8 mouse cellular contexts compared by ENCODE assay signal in the genomic region with DNA sequence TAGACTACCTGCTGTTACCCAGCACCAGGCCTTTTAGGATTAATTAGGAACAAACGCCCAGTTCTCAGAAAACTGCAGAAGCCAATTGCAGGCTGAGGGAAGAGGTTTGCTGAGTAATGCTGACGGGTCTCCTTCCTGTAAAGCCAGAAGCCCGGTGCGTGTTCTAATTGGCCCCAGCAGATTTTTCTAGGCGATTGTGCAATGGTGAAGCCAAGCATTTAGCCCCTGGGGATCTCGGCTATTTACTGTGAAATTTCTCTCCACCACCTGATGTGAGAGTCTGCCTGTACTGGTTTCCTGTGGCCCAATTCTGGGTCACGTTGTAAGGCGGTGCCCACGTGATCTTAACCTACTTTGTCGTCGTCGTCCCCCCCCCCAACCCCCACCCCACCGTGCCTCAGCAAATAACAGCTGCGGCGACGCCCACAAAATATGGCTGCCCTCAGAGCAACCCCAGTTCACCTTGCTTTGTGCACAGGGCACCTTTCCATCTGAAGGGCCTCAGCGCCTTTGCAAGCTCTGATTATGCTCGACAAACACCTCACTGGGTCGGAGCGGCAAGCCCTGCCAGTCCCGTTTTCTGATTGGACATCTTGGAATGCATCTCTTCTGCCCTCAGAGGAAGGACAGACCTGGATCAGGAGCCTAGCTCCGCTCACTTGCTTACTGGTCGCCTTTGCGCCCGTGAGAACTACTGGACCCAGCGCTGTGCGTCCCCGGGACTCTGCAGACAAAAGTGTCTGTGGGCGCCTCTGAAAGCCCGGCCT. TPM values are rescaled to one million over a fixed set of nuclear protein-coding genes. Genes with fewer than 3 reads are reported as not detected.
DNase-seq lines count a peak whose midpoint lies in the region; ATAC-seq and TF ChIP-seq lines count a peak whose summit lies in the region.

No protein-coding gene starts in this region.

- peak; percentile 88 for DNase-seq in fat pad, adult 2 months (ENCODE audit: extremely low read depth, low read depth, low spot score)
- peak; percentile 89 for DNase-seq in kidney, postnatal 0 days (ENCODE audit: low spot score)
- peak; percentile 81 for DNase-seq in liver, embryonic 11.5 days (ENCODE audit: low spot score)
- DNase-seq in splenic B cell, adult 2 months (ENCODE audit: low read depth, low spot score), result peak; percentile 95

- no peaks in the 10 kb centered on the region for H3K27me3 ChIP-seq in heart, embryonic 13.5 days (replicated peaks)
- H3K27me3 ChIP-seq in kidney, postnatal 0 days (ENCODE audit: insufficient read depth, low read length), result no peaks in the 10 kb centered on the region
- no peaks in the 10 kb centered on the region for H3K27me3 ChIP-seq in liver, embryonic 11.5 days (replicated peaks; ENCODE audit: control insufficient read depth, insufficient read depth, low read length)
- no peaks in the 10 kb centered on the region for H3K27me3 ChIP-seq in myocyte (ENCODE audit: control insufficient read depth, insufficient read depth, insufficient read length)
- H3K27me3 ChIP-seq in splenic B cell, adult 2 months (ENCODE audit: control insufficient read depth, insufficient read depth, low read length, poor library complexity, severe bottlenecking), result no peaks in the 10 kb centered on the region

- no peak for TF ChIP-seq POLR2A in myocyte (IDR thresholded peaks at IDR 0.05; ENCODE audit: insufficient read length, low read depth)

- WGBS in heart, embryonic 13.5 days, result under 1% methylated on average over 30 of the region's 30 CpGs
- WGBS in kidney, postnatal 0 days, result under 1% methylated on average over 30 of the region's 30 CpGs
- under 1% methylated on average over 30 of the region's 30 CpGs for WGBS in liver, embryonic 11.5 days

- peak overlapping the region; percentile 56 for H3K4me3 ChIP-seq in brown adipose tissue, adult 24 weeks (ENCODE audit: insufficient read depth, low read depth, low read length)
- peak overlapping the region; percentile 52 for H3K4me3 ChIP-seq in heart, embryonic 13.5 days
- H3K4me3 ChIP-seq in kidney, postnatal 0 days (replicated peaks; ENCODE audit: low read depth, low read length), result peak overlapping the region; percentile 35
- peak overlapping the region; percentile 51 for H3K4me3 ChIP-seq in liver, embryonic 11.5 days (ENCODE audit: low read depth, low read length)
- H3K4me3 ChIP-seq in myocyte, result peak overlapping the region; percentile 30

- H3K9me3 ChIP-seq in heart, embryonic 13.5 days, result no peaks in the 10 kb centered on the region
- no peaks in the 10 kb centered on the region for H3K9me3 ChIP-seq in kidney, postnatal 0 days (replicated peaks; ENCODE audit: low read length)
- no peaks in the 10 kb centered on the region for H3K9me3 ChIP-seq in liver, embryonic 11.5 days (ENCODE audit: control insufficient read depth, low read length)

- H3K4me2 ChIP-seq in heart, embryonic 13.5 days, result peak overlapping the region; percentile 88
- H3K4me2 ChIP-seq in kidney, postnatal 0 days (ENCODE audit: low read length), result peak overlapping the region; percentile 81
- H3K4me2 ChIP-seq in liver, embryonic 11.5 days, result peak overlapping the region; percentile 84
- peak overlapping the region; percentile 96 for H3K4me2 ChIP-seq in myocyte (ENCODE audit: low read depth)

- H3K9ac ChIP-seq in heart, embryonic 13.5 days, result peak overlapping the region; percentile 80
- peak overlapping the region; percentile 58 for H3K9ac ChIP-seq in kidney, postnatal 0 days (ENCODE audit: low read depth, low read length)
- H3K9ac ChIP-seq in liver, embryonic 11.5 days (ENCODE audit: low read depth, low read length), result peak overlapping the region; percentile 70

- H3K79me2 ChIP-seq in myocyte (ENCODE audit: control insufficient read depth, insufficient read depth), result no peaks in the 10 kb centered on the region

- TF ChIP-seq CTCF in kidney, postnatal 0 days (IDR thresholded peaks at IDR 0.05; ENCODE audit: low read depth), result no peak

- peak overlapping the region; percentile 98 for H3K27ac ChIP-seq in brown adipose tissue, adult 24 weeks (replicated peaks; ENCODE audit: low read depth, low read length)
- peak overlapping the region; percentile 97 for H3K27ac ChIP-seq in heart, embryonic 13.5 days (replicated peaks)
- H3K27ac ChIP-seq in kidney, postnatal 0 days, result peak overlapping the region; percentile 94
- peak overlapping the region; percentile 83 for H3K27ac ChIP-seq in liver, embryonic 11.5 days (ENCODE audit: low read depth, low read length)

- H3K4me1 ChIP-seq in brown adipose tissue, adult 24 weeks (ENCODE audit: control insufficient read depth, insufficient read depth, insufficient read length, low read length), result peaks cover 11% of the 10 kb centered on the region
- peaks cover 21% of the 10 kb centered on the region for H3K4me1 ChIP-seq in heart, embryonic 13.5 days
- peaks cover 3% of the 10 kb centered on the region; the same call in 1 of the 2 replicates for H3K4me1 ChIP-seq in kidney, postnatal 0 days (replicated peaks; ENCODE audit: insufficient read depth, low read length)
- H3K4me1 ChIP-seq in liver, embryonic 11.5 days (replicated peaks; ENCODE audit: control insufficient read depth, insufficient read depth, low read length), result peaks cover 13% of the 10 kb centered on the region

- H3ac ChIP-seq in myocyte (ENCODE audit: control insufficient read depth, insufficient read length), result no peak overlapping the region

- no peaks in the 10 kb centered on the region for H3K36me3 ChIP-seq in heart, embryonic 13.5 days
- H3K36me3 ChIP-seq in kidney, postnatal 0 days (ENCODE audit: insufficient read depth, low read length), result no peaks in the 10 kb centered on the region
- H3K36me3 ChIP-seq in liver, embryonic 11.5 days (ENCODE audit: control insufficient read depth, insufficient read depth, low read length), result no peaks in the 10 kb centered on the region
- no peaks in the 10 kb centered on the region for H3K36me3 ChIP-seq in myocyte (ENCODE audit: control insufficient read depth, insufficient read depth)
- no peaks in the 10 kb centered on the region for H3K36me3 ChIP-seq in splenic B cell, adult 2 months (ENCODE audit: control insufficient read depth, insufficient read depth, low read length, poor library complexity, severe bottlenecking)

- ATAC-seq in CD4-positive, CD25-positive, alpha-beta regulatory T cell, adult 4 months, result peak; percentile 80
- peak; percentile 64 for ATAC-seq in heart, embryonic 13.5 days (ENCODE audit: extremely low read depth, insufficient number of reproducible peaks, low FRiP score, low TSS enrichment)
- ATAC-seq in kidney, postnatal 0 days (replicated peaks; ENCODE audit: low FRiP score, low read depth), result peak; percentile 75
- peak; percentile 83 for ATAC-seq in liver, embryonic 11.5 days (replicated peaks; ENCODE audit: low FRiP score)

TF ChIP-seq in myocyte, 11 proteins besides CTCF, POLR2A, EP300 and RAD21:
- TF ChIP-seq MYOG (IDR thresholded peaks at IDR 0.05; ENCODE audit: control insufficient read depth in 1 of 3, insufficient read depth in 1 of 3, insufficient read length in 2 of 3, low read depth in 2 of 3) (peak in 1 of 3 experiments; percentile 68), USF1 (IDR thresholded peaks at IDR 0.05; ENCODE audit: low read depth) (peak; percentile 83), POLR2AphosphoS2 (IDR thresholded peaks at IDR 0.05; ENCODE audit: insufficient read length, low read depth) (no peak), MAX (IDR thresholded peaks at IDR 0.05; ENCODE audit: low read depth) (no peak), CEBPB (IDR thresholded peaks at IDR 0.05; ENCODE audit: insufficient read depth, poor library complexity, severe bottlenecking) (peak; percentile 99), MYOD1 (IDR thresholded peaks at IDR 0.05; ENCODE audit: control insufficient read depth in 1 of 3, insufficient read length in 2 of 3, low read depth in 2 of 3) (peak; percentile 3 to 72 (median 55))

RNA-seq across cellular contexts. Expression of a gene that starts 20.9 kb away (rescaled TPM):
- 10 to 100 TPM; 12.1 to 18.5 TPM for polyA plus RNA-seq in CD4-positive, CD25-positive, alpha-beta regulatory T cell, adult 4 months (2017; shearing (Covaris generic))
- polyA plus RNA-seq in brown adipose tissue, adult 24 weeks (2012; ENCODE audit: insufficient read depth, insufficient read length, missing spikeins), result 9.5 and 15.2 TPM in 2 replicates
- 5.1 and 6.6 TPM in 2 replicates for polyA plus RNA-seq in heart, embryonic 13.5 days (2015; fragmentation: Nextera tagmentation; extraction: Ambion mirVana)
- polyA plus RNA-seq in kidney, postnatal 0 days (2015; fragmentation: Nextera tagmentation; extraction: Ambion mirVana), result 6.2 and 6.6 TPM in 2 replicates
- 9.1 and 10.4 TPM in 2 replicates for polyA plus RNA-seq in liver, embryonic 11.5 days (2014; fragmentation: Nextera tagmentation; extraction: Ambion mirVana)
- polyA plus RNA-seq in myocyte (2012; fragmentation: generic; extraction: Trizol), result 11.7 TPM

RNA-seq across cellular contexts. Expression of a gene that starts 46.6 kb away (rescaled TPM):
- polyA plus RNA-seq in CD4-positive, CD25-positive, alpha-beta regulatory T cell, adult 4 months (2017; shearing (Covaris generic)), result under 1 TPM in 1 of 2 experiments, not detected in 1; 0.13 TPM
- polyA plus RNA-seq in brown adipose tissue, adult 24 weeks (2012; ENCODE audit: insufficient read depth, insufficient read length, missing spikeins), result 2.1 and 3.6 TPM in 2 replicates
- 55.3 and 55.9 TPM in 2 replicates for polyA plus RNA-seq in heart, embryonic 13.5 days (2015; fragmentation: Nextera tagmentation; extraction: Ambion mirVana)
- 58.1 and 64.6 TPM in 2 replicates for polyA plus RNA-seq in kidney, postnatal 0 days (2015; fragmentation: Nextera tagmentation; extraction: Ambion mirVana)
- 15.4 and 17.0 TPM in 2 replicates for polyA plus RNA-seq in liver, embryonic 11.5 days (2014; fragmentation: Nextera tagmentation; extraction: Ambion mirVana)
- 29.5 TPM for polyA plus RNA-seq in myocyte (2012; fragmentation: generic; extraction: Trizol)

RNA-seq across cellular contexts. Expression of a gene that starts 59.1 kb away (rescaled TPM):
- polyA plus RNA-seq in CD4-positive, CD25-positive, alpha-beta regulatory T cell, adult 4 months (2017; shearing (Covaris generic)), result not detected
- 1.1 TPM in 1 of 2 replicates, not detected in the other for polyA plus RNA-seq in brown adipose tissue, adult 24 weeks (2012; ENCODE audit: insufficient read depth, insufficient read length, missing spikeins)
- polyA plus RNA-seq in heart, embryonic 13.5 days (2015; fragmentation: Nextera tagmentation; extraction: Ambion mirVana), result 0.44 and 0.62 TPM in 2 replicates
- polyA plus RNA-seq in kidney, postnatal 0 days (2015; fragmentation: Nextera tagmentation; extraction: Ambion mirVana), result 7.7 and 9.5 TPM in 2 replicates
- polyA plus RNA-seq in liver, embryonic 11.5 days (2014; fragmentation: Nextera tagmentation; extraction: Ambion mirVana), result 3.3 and 3.7 TPM in 2 replicates
- polyA plus RNA-seq in myocyte (2012; fragmentation: generic; extraction: Trizol), result 0.02 TPM

Comparison
In these comparisons a context has a peak if more than half of its experiments do, and no peak if none do; other contexts are left out.
1. Peak in every context shown above with its lines: DNase-seq, ATAC-seq, H3K4me3 ChIP-seq and H3K27ac ChIP-seq.